Comparison of ENCODE assay signal across 8 mouse cellular contexts in genomic region chr2:155605236-155605589, GRCm38 (mm10). TPM values are rescaled to one million over a fixed set of nuclear protein-coding genes. Genes with fewer than 3 reads are reported as not detected.
A peak's percentile ranks its signal among the peaks of the same experiment; 100 is the strongest.
DNase-seq lines count a peak whose midpoint lies in the region; ATAC-seq and TF ChIP-seq lines count a peak whose summit lies in the region.
"Not testable (repeated sequence)": the region's sequence is repeated elsewhere in the genome, so short reads cannot be mapped to it uniquely, and the experiment has no call there.

No protein-coding gene starts in this region.

- WGBS in heart, embryonic 11.5 days (ENCODE audit: insufficient replicate concordance), result 48% methylated on average over 4 of the region's 4 CpGs
- 46% methylated on average over 4 of the region's 4 CpGs for WGBS in heart, embryonic 16.5 days
- 42% methylated on average over 4 of the region's 4 CpGs for WGBS in intestine, postnatal 0 days
- 17% methylated on average over 4 of the region's 4 CpGs for WGBS in liver, embryonic 14.5 days (ENCODE audit: insufficient replicate concordance)
- 67% methylated on average over 4 of the region's 4 CpGs for WGBS in stomach, embryonic 15.5 days

- not testable (repeated sequence) for H3K9me3 ChIP-seq in G1E (replicated peaks); heart, embryonic 11.5 days (replicated peaks; ENCODE audit: control insufficient read depth, low read length); heart, embryonic 16.5 days (replicated peaks; ENCODE audit: control insufficient read depth, low read length); intestine, postnatal 0 days (ENCODE audit: control insufficient read depth); liver, embryonic 14.5 days (ENCODE audit: control insufficient read depth, low read length); stomach, embryonic 15.5 days

- H3K9ac ChIP-seq in heart, embryonic 11.5 days (ENCODE audit: low read depth, low read length), result peak overlapping the region; percentile 58; the same call in 1 of the 2 replicates
- peak overlapping the region; percentile 43; the same call in 1 of the 2 replicates for H3K9ac ChIP-seq in heart, embryonic 16.5 days (ENCODE audit: low read length)
- not testable (repeated sequence) for H3K9ac ChIP-seq in intestine, postnatal 0 days (ENCODE audit: low read depth, low read length); stomach, embryonic 15.5 days
- peak overlapping the region; percentile 82 for H3K9ac ChIP-seq in liver, embryonic 14.5 days (replicated peaks)

- ATAC-seq in G1E (ENCODE audit: extremely low read depth, insufficient number of reproducible peaks, low FRiP score, poor library complexity, severe bottlenecking); heart, embryonic 11.5 days (replicated peaks; ENCODE audit: insufficient number of reproducible peaks, low FRiP score, low TSS enrichment); heart, embryonic 16.5 days (replicated peaks; ENCODE audit: extremely low read depth, insufficient read depth, low FRiP score): not testable (repeated sequence)
- peak; percentile 71 for ATAC-seq in erythroblast, adult 5-6 weeks (replicated peaks; ENCODE audit: low FRiP score, poor library complexity, severe bottlenecking)
- ATAC-seq in intestine, postnatal 0 days, result peak; percentile 57
- peak; percentile 84 for ATAC-seq in liver, embryonic 14.5 days (ENCODE audit: insufficient read depth)
- peak; percentile 63 for ATAC-seq in megakaryocyte-erythroid progenitor cell, adult 5-6 weeks (replicated peaks; ENCODE audit: low FRiP score, low TSS enrichment, poor library complexity, severe bottlenecking)
- peak; percentile 44; the same call in 1 of the 2 replicates for ATAC-seq in stomach, embryonic 15.5 days (ENCODE audit: insufficient read depth, low FRiP score, low read depth)

- not testable (repeated sequence) for TF ChIP-seq EP300 in liver, embryonic 14.5 days (IDR thresholded peaks at IDR 0.05; ENCODE audit: low read depth)

- peak overlapping the region; percentile 57 for H3K4me2 ChIP-seq in heart, embryonic 11.5 days
- peak overlapping the region; percentile 35 for H3K4me2 ChIP-seq in heart, embryonic 16.5 days (ENCODE audit: low read depth, low read length)
- H3K4me2 ChIP-seq in intestine, postnatal 0 days (replicated peaks; ENCODE audit: low read depth), result 0 out of 2 replicates have a peak overlapping the region, but pooled peaks have one; percentile 10
- peak overlapping the region; percentile 92 for H3K4me2 ChIP-seq in liver, embryonic 14.5 days (ENCODE audit: low read depth)
- peak overlapping the region; percentile 10; the same call in 1 of the 2 replicates for H3K4me2 ChIP-seq in stomach, embryonic 15.5 days

- DNase-seq in G1E (ENCODE audit: low spot score); liver, embryonic 14.5 days (ENCODE audit: low read depth in 3 of 3, low spot score in 3 of 3): not testable (repeated sequence)

- H3K27me3 ChIP-seq in G1E (ENCODE audit: insufficient read depth, low read length); heart, embryonic 11.5 days (ENCODE audit: control insufficient read depth, insufficient read depth, low read length); heart, embryonic 16.5 days (ENCODE audit: control insufficient read depth, insufficient read depth, low read length); intestine, postnatal 0 days (replicated peaks; ENCODE audit: control insufficient read depth, insufficient read depth, low read length); liver, embryonic 14.5 days (ENCODE audit: control insufficient read depth, insufficient read depth, low read length); stomach, embryonic 15.5 days (replicated peaks): not testable (repeated sequence)

- peaks cover 44% of the 10 kb centered on the region for H3K4me1 ChIP-seq in G1E (ENCODE audit: insufficient read depth, low read depth, low read length)
- peaks cover 28% of the 10 kb centered on the region for H3K4me1 ChIP-seq in heart, embryonic 11.5 days (ENCODE audit: control insufficient read depth, insufficient read depth, low read length)
- H3K4me1 ChIP-seq in heart, embryonic 16.5 days (ENCODE audit: control insufficient read depth, insufficient read depth, low read length), result peaks cover 26% of the 10 kb centered on the region
- not testable (repeated sequence) for H3K4me1 ChIP-seq in intestine, postnatal 0 days (replicated peaks; ENCODE audit: control insufficient read depth, insufficient read depth, low read length); stomach, embryonic 15.5 days
- peaks cover 42 to 48% of the 10 kb centered on the region in 2 experiments for H3K4me1 ChIP-seq in liver, embryonic 14.5 days (replicated peaks; ENCODE audit: control insufficient read depth in 2 of 2, insufficient read depth in 2 of 2, low read length in 1 of 2)

- peak overlapping the region; percentile 39; the same call in 1 of the 2 replicates for H3K4me3 ChIP-seq in G1E (ENCODE audit: low read depth, low read length)
- not testable (repeated sequence) for H3K4me3 ChIP-seq in heart, embryonic 11.5 days (ENCODE audit: low read depth, low read length); heart, embryonic 16.5 days (ENCODE audit: low read length); intestine, postnatal 0 days (ENCODE audit: low read depth, low read length); stomach, embryonic 15.5 days (replicated peaks)
- H3K4me3 ChIP-seq in liver, embryonic 14.5 days (ENCODE audit: insufficient read depth in 1 of 2, low read depth in 2 of 2, low read length in 2 of 2), result peak overlapping the region; percentile 44 to 47

- not testable (repeated sequence) for H3K36me3 ChIP-seq in G1E (replicated peaks); heart, embryonic 11.5 days (ENCODE audit: control insufficient read depth, insufficient read depth, low read length); heart, embryonic 16.5 days (ENCODE audit: control insufficient read depth, insufficient read depth); intestine, postnatal 0 days (ENCODE audit: control insufficient read depth, insufficient read depth); liver, embryonic 14.5 days (replicated peaks; ENCODE audit: control insufficient read depth, insufficient read depth, low read depth); stomach, embryonic 15.5 days

- TF ChIP-seq CTCF in G1E (IDR thresholded peaks at IDR 0.05; ENCODE audit: low read depth, low read length); intestine, postnatal 0 days (IDR thresholded peaks at IDR 0.05; ENCODE audit: low read depth); liver, embryonic 14.5 days (IDR thresholded peaks at IDR 0.05; ENCODE audit: low read depth): not testable (repeated sequence)

- H3K27ac ChIP-seq in heart, embryonic 11.5 days (ENCODE audit: low read depth, low read length), result peak overlapping the region; percentile 94
- H3K27ac ChIP-seq in heart, embryonic 16.5 days (ENCODE audit: low read length), result peak overlapping the region; percentile 92
- peak overlapping the region; percentile 79 for H3K27ac ChIP-seq in intestine, postnatal 0 days (ENCODE audit: low read depth, low read length)
- H3K27ac ChIP-seq in liver, embryonic 14.5 days, result peak overlapping the region; percentile 97
- not testable (repeated sequence) for H3K27ac ChIP-seq in stomach, embryonic 15.5 days

RNA-seq across cellular contexts. Expression of gene Myh7b, which starts 5.8 kb away (rescaled TPM):
- total RNA-seq in G1E (2014; fragmentation: Nextera tagmentation) (2.3 and 2.4 TPM in 2 replicates), G1E (2017) (1.4 and 1.7 TPM in 2 replicates)
- 8.3 and 11.1 TPM in 2 replicates for polyA plus RNA-seq in G1E (2012)
- not detected in 2 replicates for total RNA-seq in erythroblast, adult 5-6 weeks (2015; ENCODE audit: low replicate concordance)
- 0.14 TPM in 1 of 2 replicates, not detected in the other for total RNA-seq in erythroblast, adult 5-6 weeks (2017; ENCODE audit: low replicate concordance)
- 13.0 and 13.6 TPM in 2 replicates for polyA plus RNA-seq in heart, embryonic 11.5 days (2014; fragmentation: Nextera tagmentation; extraction: Ambion mirVana)
- 22.4 and 26.4 TPM in 2 replicates for polyA plus RNA-seq in heart, embryonic 16.5 days (2015; fragmentation: Nextera tagmentation; extraction: Ambion mirVana)
- polyA plus RNA-seq in intestine, postnatal 0 days (2015; fragmentation: Nextera tagmentation; extraction: Ambion mirVana), result 2.7 and 2.8 TPM in 2 replicates
- polyA plus RNA-seq in liver, embryonic 14.5 days (2012; rRNA removed), result 1.7 and 3.0 TPM in 2 replicates
- polyA plus RNA-seq in liver, embryonic 14.5 days (2014; fragmentation: Nextera tagmentation; extraction: Ambion mirVana), result 1.5 and 1.6 TPM in 2 replicates
- total RNA-seq in megakaryocyte-erythroid progenitor cell, adult 5-6 weeks (2014; fragmentation: Nextera tagmentation), result not detected in 2 replicates
- not detected in 2 replicates for total RNA-seq in megakaryocyte-erythroid progenitor cell, adult 5-6 weeks (2017)
- polyA plus RNA-seq in stomach, embryonic 15.5 days (2015; fragmentation: Nextera tagmentation; extraction: Ambion mirVana), result 0.71 and 0.86 TPM in 2 replicates

RNA-seq across cellular contexts. Expression of gene Gss, which starts 12.6 kb away (rescaled TPM):
- total RNA-seq in G1E (2014; fragmentation: Nextera tagmentation) (7.3 and 10.6 TPM in 2 replicates), G1E (2017) (22.0 and 25.7 TPM in 2 replicates)
- polyA plus RNA-seq in G1E (2012), result 14.6 and 16.5 TPM in 2 replicates
- total RNA-seq in erythroblast, adult 5-6 weeks (2015; ENCODE audit: low replicate concordance), result 6.5 and 7.1 TPM in 2 replicates
- 3.6 and 8.5 TPM in 2 replicates for total RNA-seq in erythroblast, adult 5-6 weeks (2017; ENCODE audit: low replicate concordance)
- polyA plus RNA-seq in heart, embryonic 11.5 days (2014; fragmentation: Nextera tagmentation; extraction: Ambion mirVana), result 21.4 and 23.6 TPM in 2 replicates
- 25.3 and 26.9 TPM in 2 replicates for polyA plus RNA-seq in heart, embryonic 16.5 days (2015; fragmentation: Nextera tagmentation; extraction: Ambion mirVana)
- 210 and 219 TPM in 2 replicates for polyA plus RNA-seq in intestine, postnatal 0 days (2015; fragmentation: Nextera tagmentation; extraction: Ambion mirVana)
- 34.2 and 37.9 TPM in 2 replicates for polyA plus RNA-seq in liver, embryonic 14.5 days (2012; rRNA removed)
- polyA plus RNA-seq in liver, embryonic 14.5 days (2014; fragmentation: Nextera tagmentation; extraction: Ambion mirVana), result 64.6 and 69.5 TPM in 2 replicates
- 20.2 and 27.0 TPM in 2 replicates for total RNA-seq in megakaryocyte-erythroid progenitor cell, adult 5-6 weeks (2014; fragmentation: Nextera tagmentation)
- 18.9 and 23.2 TPM in 2 replicates for total RNA-seq in megakaryocyte-erythroid progenitor cell, adult 5-6 weeks (2017)
- polyA plus RNA-seq in stomach, embryonic 15.5 days (2015; fragmentation: Nextera tagmentation; extraction: Ambion mirVana), result 43.4 and 43.9 TPM in 2 replicates

Comparison
In these comparisons a context has a peak if more than half of its experiments do, and no peak if none do; other contexts are left out.
1. H3K4me2 ChIP-seq: peak in every context shown above with its lines; median percentile 92 in liver, embryonic 14.5 days; 57 in heart, embryonic 11.5 days; 35 in heart, embryonic 16.5 days; 10 in intestine, postnatal 0 days; 10 in stomach, embryonic 15.5 days.